Comparison of ENCODE assay signal across 7 mouse cellular contexts in genomic region chr11:75178011-75178410, GRCm38 (mm10). TPM values are rescaled to one million over a fixed set of nuclear protein-coding genes. Genes with fewer than 3 reads are reported as not detected.
DNase-seq lines count a peak whose midpoint lies in the region; ATAC-seq and TF ChIP-seq lines count a peak whose summit lies in the region.

No protein-coding gene starts in this region.

- peaks cover 12% of the 10 kb centered on the region for H3K27me3 ChIP-seq in megakaryocyte, embryonic 14.5 days (replicated peaks)
- peaks cover 4% of the 10 kb centered on the region for H3K27me3 ChIP-seq in forebrain, embryonic 11.5 days (ENCODE audit: control insufficient read depth, insufficient read depth, low read length)
- H3K27me3 ChIP-seq in limb, embryonic 11.5 days (ENCODE audit: control insufficient read depth, insufficient read depth, low read length), result peaks cover 5% of the 10 kb centered on the region
- no peaks in the 10 kb centered on the region for H3K27me3 ChIP-seq in small intestine, adult 2 months (ENCODE audit: control insufficient read depth, insufficient read depth, low read length)

- peaks cover 50% of the 10 kb centered on the region for H3K36me3 ChIP-seq in megakaryocyte, embryonic 14.5 days (replicated peaks; ENCODE audit: low read length)
- no peaks in the 10 kb centered on the region; the same call in 1 of the 2 replicates for H3K36me3 ChIP-seq in forebrain, embryonic 11.5 days (ENCODE audit: control insufficient read depth, insufficient read depth, low read length)
- H3K36me3 ChIP-seq in limb, embryonic 11.5 days (ENCODE audit: control insufficient read depth, insufficient read depth, low read length), result peaks cover 4% of the 10 kb centered on the region; the same call in 1 of the 2 replicates
- peaks cover 4% of the 10 kb centered on the region; the same call in 1 of the 2 replicates for H3K36me3 ChIP-seq in small intestine, adult 2 months (ENCODE audit: control insufficient read depth, insufficient read depth, low read length)

- no peak for DNase-seq in forebrain, embryonic 11.5 days (ENCODE audit: low spot score)
- no peak for DNase-seq in limb, embryonic 11.5 days (ENCODE audit: low spot score)
- DNase-seq in gastrocnemius, adult 8-10 months (ENCODE audit: low spot score in 2 of 2), result no peak
- DNase-seq in layer of hippocampus, adult 8-10 months (ENCODE audit: low spot score in 2 of 2), result no peak

- peaks cover 33% of the 10 kb centered on the region for H3K4me1 ChIP-seq in megakaryocyte, embryonic 14.5 days
- H3K4me1 ChIP-seq in forebrain, embryonic 11.5 days (replicated peaks; ENCODE audit: control insufficient read depth, insufficient read depth, low read length), result peaks cover 9% of the 10 kb centered on the region
- H3K4me1 ChIP-seq in limb, embryonic 11.5 days (ENCODE audit: control insufficient read depth, insufficient read depth, low read length), result peaks cover 15% of the 10 kb centered on the region
- H3K4me1 ChIP-seq in small intestine, adult 2 months (ENCODE audit: control insufficient read depth, insufficient read depth, insufficient read length, low read length), result peaks cover 17% of the 10 kb centered on the region

- TF ChIP-seq POLR2A in small intestine, adult 2 months (IDR thresholded peaks at IDR 0.05; ENCODE audit: low read depth, low read length), result no peak

- H3K9me3 ChIP-seq in megakaryocyte, embryonic 14.5 days, result no peaks in the 10 kb centered on the region
- H3K9me3 ChIP-seq in forebrain, embryonic 11.5 days (ENCODE audit: control insufficient read depth, low read length), result no peaks in the 10 kb centered on the region
- no peaks in the 10 kb centered on the region for H3K9me3 ChIP-seq in limb, embryonic 11.5 days (ENCODE audit: control insufficient read depth, low read length)

- ATAC-seq in megakaryocyte, adult 5-6 weeks (ENCODE audit: poor library complexity, severe bottlenecking), result no peak
- ATAC-seq in forebrain, embryonic 11.5 days (replicated peaks; ENCODE audit: low FRiP score), result no peak
- no peak for ATAC-seq in limb, embryonic 11.5 days (ENCODE audit: insufficient number of reproducible peaks, low FRiP score, low TSS enrichment, low read depth)

- 57% methylated on average over 12 of the region's 12 CpGs for WGBS in forebrain, embryonic 11.5 days
- WGBS in limb, embryonic 11.5 days, result 50% methylated on average over 12 of the region's 12 CpGs
- WGBS in small intestine, adult 2 months, result 46% methylated on average over 12 of the region's 12 CpGs

- peak overlapping the region; percentile 85 for H3K9ac ChIP-seq in forebrain, embryonic 11.5 days (ENCODE audit: low read length)
- H3K9ac ChIP-seq in limb, embryonic 11.5 days (ENCODE audit: low read length), result peak overlapping the region; percentile 55

- H3K4me2 ChIP-seq in forebrain, embryonic 11.5 days (ENCODE audit: low read depth, low read length, severe bottlenecking), result peak overlapping the region; percentile 92
- peak overlapping the region; percentile 92 for H3K4me2 ChIP-seq in limb, embryonic 11.5 days (ENCODE audit: low read depth, severe bottlenecking)

- no peak for TF ChIP-seq CTCF in small intestine, adult 2 months (IDR thresholded peaks at IDR 0.05; ENCODE audit: extremely low read depth, insufficient read length, insufficient replicate concordance, low read depth, low read length)

- peak overlapping the region; percentile 14; the same call in 1 of the 2 replicates for H3K27ac ChIP-seq in forebrain, embryonic 11.5 days (ENCODE audit: low read depth, low read length)
- no peak overlapping the region for H3K27ac ChIP-seq in limb, embryonic 11.5 days (replicated peaks; ENCODE audit: low read depth, low read length)
- no peak overlapping the region for H3K27ac ChIP-seq in small intestine, adult 2 months (ENCODE audit: insufficient read depth, low read depth, low read length)

- peak overlapping the region; percentile 96 for H3K4me3 ChIP-seq in megakaryocyte, embryonic 14.5 days (replicated peaks)
- peak overlapping the region; percentile 82 for H3K4me3 ChIP-seq in forebrain, embryonic 11.5 days (ENCODE audit: low read depth, low read length)
- H3K4me3 ChIP-seq in limb, embryonic 11.5 days (ENCODE audit: low read depth, low read length), result peak overlapping the region; percentile 54
- peak overlapping the region; percentile 84 for H3K4me3 ChIP-seq in small intestine, adult 2 months (ENCODE audit: low read depth, low read length)

RNA-seq across cellular contexts. Expression of gene Ovca2, which starts 0.6 kb away (rescaled TPM):
- polyA plus RNA-seq in megakaryocyte, embryonic 14.5 days (2012; ENCODE audit: insufficient read depth, low replicate concordance), result 1.1 and 4.0 TPM in 2 replicates
- total RNA-seq in megakaryocyte, adult 5-6 weeks (2015), result 11.5 and 17.2 TPM in 2 replicates
- 7.8 and 11.0 TPM in 2 replicates for total RNA-seq in megakaryocyte, adult 5-6 weeks (2017)
- polyA plus RNA-seq in forebrain, embryonic 11.5 days (2014; fragmentation: Nextera tagmentation; extraction: Ambion mirVana), result 32.7 and 34.4 TPM in 2 replicates
- 38.2 and 39.8 TPM in 2 replicates for polyA plus RNA-seq in limb, embryonic 11.5 days (2014; fragmentation: Nextera tagmentation; extraction: Ambion mirVana)
- polyA plus RNA-seq in small intestine, adult 2 months (2012; rRNA removed), result 12.8 and 14.2 TPM in 2 replicates
- 1 to 10 TPM; 2.0 to 4.5 (median 2.3) TPM for total RNA-seq in gastrocnemius, adult 8-10 months (2022)
- 10 to 100 TPM; 15.6 to 23.4 (median 19.8) TPM for total RNA-seq in layer of hippocampus, adult 8-10 months (2022)

RNA-seq across cellular contexts. Expression of gene Hic1, which starts 8.7 kb away (rescaled TPM):
- polyA plus RNA-seq in megakaryocyte, embryonic 14.5 days (2012; ENCODE audit: insufficient read depth, low replicate concordance), result 0.41 TPM in 1 of 2 replicates, not detected in the other
- total RNA-seq in megakaryocyte, adult 5-6 weeks (2015), result 0.14 TPM in 1 of 2 replicates, not detected in the other
- 0.04 and 0.07 TPM in 2 replicates for total RNA-seq in megakaryocyte, adult 5-6 weeks (2017)
- polyA plus RNA-seq in forebrain, embryonic 11.5 days (2014; fragmentation: Nextera tagmentation; extraction: Ambion mirVana), result 0.86 and 1.1 TPM in 2 replicates
- 4.1 and 4.5 TPM in 2 replicates for polyA plus RNA-seq in limb, embryonic 11.5 days (2014; fragmentation: Nextera tagmentation; extraction: Ambion mirVana)
- polyA plus RNA-seq in small intestine, adult 2 months (2012; rRNA removed), result 22.9 and 29.6 TPM in 2 replicates
- total RNA-seq in gastrocnemius, adult 8-10 months (2022), result 1 to 10 TPM; 2.7 to 5.0 (median 4.0) TPM
- 1 to 10 TPM; 2.9 to 4.9 (median 3.9) TPM for total RNA-seq in layer of hippocampus, adult 8-10 months (2022)

RNA-seq across cellular contexts. Expression of gene Dph1, which starts 13.0 kb away (rescaled TPM):
- polyA plus RNA-seq in megakaryocyte, embryonic 14.5 days (2012; ENCODE audit: insufficient read depth, low replicate concordance), result 19.5 and 24.9 TPM in 2 replicates
- total RNA-seq in megakaryocyte, adult 5-6 weeks (2015), result 0.52 and 1.3 TPM in 2 replicates
- total RNA-seq in megakaryocyte, adult 5-6 weeks (2017), result 1.8 and 2.0 TPM in 2 replicates
- polyA plus RNA-seq in forebrain, embryonic 11.5 days (2014; fragmentation: Nextera tagmentation; extraction: Ambion mirVana), result 21.8 and 24.0 TPM in 2 replicates
- 24.1 and 25.5 TPM in 2 replicates for polyA plus RNA-seq in limb, embryonic 11.5 days (2014; fragmentation: Nextera tagmentation; extraction: Ambion mirVana)
- polyA plus RNA-seq in small intestine, adult 2 months (2012; rRNA removed), result 9.9 and 13.7 TPM in 2 replicates
- 1 to 10 TPM; 4.2 to 6.9 (median 5.4) TPM for total RNA-seq in gastrocnemius, adult 8-10 months (2022)
- 10 to 100 TPM; 28.9 to 38.6 (median 30.9) TPM for total RNA-seq in layer of hippocampus, adult 8-10 months (2022)

RNA-seq across cellular contexts. Expression of gene Rtn4rl1, which starts 15.6 kb away (rescaled TPM):
- 0.29 TPM in 1 of 2 replicates, not detected in the other for polyA plus RNA-seq in megakaryocyte, embryonic 14.5 days (2012; ENCODE audit: insufficient read depth, low replicate concordance)
- total RNA-seq in megakaryocyte, adult 5-6 weeks (2015), result 1.2 and 1.3 TPM in 2 replicates
- 0.08 and 0.81 TPM in 2 replicates for total RNA-seq in megakaryocyte, adult 5-6 weeks (2017)
- 1.0 and 1.1 TPM in 2 replicates for polyA plus RNA-seq in forebrain, embryonic 11.5 days (2014; fragmentation: Nextera tagmentation; extraction: Ambion mirVana)
- 0.75 and 0.78 TPM in 2 replicates for polyA plus RNA-seq in limb, embryonic 11.5 days (2014; fragmentation: Nextera tagmentation; extraction: Ambion mirVana)
- polyA plus RNA-seq in small intestine, adult 2 months (2012; rRNA removed), result 8.6 and 11.8 TPM in 2 replicates
- total RNA-seq in gastrocnemius, adult 8-10 months (2022), result 1 to 10 TPM in 1 of 4 experiments, under 1 TPM in 3; 0.63 to 1.3 (median 0.94) TPM
- 100 to 1,000 TPM in 2 of 4 experiments, 10 to 100 TPM in 2; 80.7 to 110 (median 97.3) TPM for total RNA-seq in layer of hippocampus, adult 8-10 months (2022)
